Mouse (Mus musculus): Measurements from ENCODE around the gene 4933428M09Rik. TPM values are rescaled to one million over a fixed set of nuclear protein-coding genes. Genes with fewer than 3 reads are reported as not detected.

Gene 4933428M09Rik
- not detected for polyA plus RNA-seq (2017; shearing (Covaris generic))

GRCm38 (mm10) chrX:139178928-139179327 is at the start of gene 4933428M09Rik:
Gene 4933428M09Rik (plus strand): TSS chrX:139179228.

DNA sequence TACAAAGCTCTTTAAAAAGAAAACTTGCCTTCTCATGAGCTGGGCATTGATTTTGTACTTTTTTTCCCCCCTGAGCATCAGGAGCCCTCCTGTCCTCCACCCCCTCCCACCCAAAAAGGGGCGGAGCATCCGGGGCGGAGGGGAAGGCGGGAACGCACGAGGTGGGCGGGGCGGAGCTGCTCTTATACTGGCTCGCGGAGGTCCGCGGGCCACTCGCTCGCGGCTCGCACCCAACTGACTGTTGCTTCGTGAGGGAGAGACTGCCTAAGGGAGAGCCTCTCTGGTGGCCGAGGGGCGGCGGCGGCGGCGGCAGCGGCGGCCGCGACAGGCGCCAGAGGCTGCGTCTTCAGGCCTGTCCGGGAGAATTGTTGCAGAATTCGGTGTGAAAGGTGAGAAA is 30.8 kb downstream of the 4933428M09Rik start, which contains the start of gene Mum1l1:
TSS of gene Mum1l1 (plus strand) at position 214 of the 397 bp plus-strand sequence.

Other genes with a start within 250 kb of the 4933428M09Rik start
- not detected for gene Serpina7, start 94.0 kb upstream of the 4933428M09Rik start, polyA plus RNA-seq (2017; shearing (Covaris generic))
- gene 4930513O06Rik, start 93.0 kb upstream of the 4933428M09Rik start, polyA plus RNA-seq (2017; shearing (Covaris generic)) = not detected
- gene Mum1l1, start 30.8 kb downstream of the 4933428M09Rik start, polyA plus RNA-seq (2017; shearing (Covaris generic)) = not detected
- not detected for gene Trap1a, start 154.5 kb downstream of the 4933428M09Rik start, polyA plus RNA-seq (2017; shearing (Covaris generic))

Measured in inflammation-experienced regulatory T-cells, adult 16 weeks (primary cell).